Mouse (Mus musculus) liver, embryonic 15.5 days (tissue): Measurements from ENCODE around the gene Serac1. TPM values are rescaled to one million over a fixed set of nuclear protein-coding genes. Genes with fewer than 3 reads are reported as not detected.

Experiments used
- ATAC-seq: fragments of 200-750 bp; cut with Nextera tagmentation; 2 replicates; pipeline ENCODE4 v1.8.0; 2017; ENCODE audit warnings: moderate number of reproducible peaks, mild to moderate bottlenecking, moderate library complexity; ENCODE audit not compliant: insufficient read depth
- H3K27ac ChIP-seq: fragments of 300-500 bp; sonication (generic); replicated peaks from 2 replicates; pipeline ENCODE4 v1.5.1; 2015; ENCODE audit warnings: mild to moderate bottlenecking, inconsistent platforms
- H3K27me3 ChIP-seq: fragments of 300-500 bp; sonication (generic); 2 replicates; pipeline ENCODE4 v1.6.1; 2015; ENCODE audit warnings: mild to moderate bottlenecking, inconsistent platforms
- H3K36me3 ChIP-seq: fragments of 300-500 bp; sonication (generic); replicated peaks from 2 replicates; pipeline ENCODE4 v1.6.1; 2015; ENCODE audit warnings: moderate library complexity, mild to moderate bottlenecking, inconsistent platforms
- H3K4me1 ChIP-seq: fragments of 300-500 bp; sonication (generic); replicated peaks from 2 replicates; pipeline ENCODE4 v1.6.1; 2015; ENCODE audit warnings: inconsistent platforms
- H3K4me2 ChIP-seq: fragments of 300-500 bp; sonication (generic); 2 replicates; pipeline ENCODE4 v1.6.1; 2015; ENCODE audit warnings: moderate library complexity, mild to moderate bottlenecking, inconsistent platforms
- H3K4me3 ChIP-seq: fragments of 300-500 bp; sonication (generic); replicated peaks from 2 replicates; pipeline ENCODE4 v1.5.1; 2015; ENCODE audit warnings: mild to moderate bottlenecking, inconsistent platforms
- H3K9ac ChIP-seq: fragments of 300-500 bp; sonication (generic); 2 replicates; pipeline ENCODE4 v1.6.1; 2015; ENCODE audit warnings: moderate library complexity, mild to moderate bottlenecking, inconsistent platforms
- H3K9me3 ChIP-seq: fragments of 300-500 bp; sonication (generic); replicated peaks from 2 replicates; pipeline ENCODE4 v1.6.1; 2016; ENCODE audit warnings: inconsistent platforms
- WGBS: fragments of 180-500 bp; shearing (Covaris S2); methylation state at CpG from one replicate; pipeline ENCODE4 v1.1.7; 2015; ENCODE audit warnings: mixed read lengths; ENCODE audit not compliant: insufficient replicate concordance; 5-methylcytosine and 5-hydroxymethylcytosine counted together
- polyA plus RNA-seq: library from polyadenylated mRNA; unstranded; fragments of >200 nt; fragmentation: Nextera tagmentation; extraction: Ambion mirVana; gene quantifications from 2 replicates; pipeline ENCODE4 v1.2.1, GENCODE M21; 2015

The Serac1 gene
- polyA plus RNA-seq, 1 experiment from 2014 or later, result 1.0 TPM

GRCm38 (mm10) chr17:6005246-6005637, 74.3 kb downstream of the Serac1 start:
- 17% methylated on average over 14 of the region's 14 CpGs for WGBS
- Histone ChIP-seq H3K27me3 (no peaks in the 10 kb centered on the region), H3K4me2 (peak overlapping the region; percentile 20; the same call in 1 of the 2 replicates), H3K4me1 (peaks cover 20% of the 10 kb centered on the region), H3K9me3 (no peaks in the 10 kb centered on the region), H3K9ac (no peak overlapping the region), H3K36me3 (no peaks in the 10 kb centered on the region; the same call in 1 of the 2 replicates), H3K27ac (no peak overlapping the region), H3K4me3 (no peak overlapping the region)
- ATAC-seq, result peak; percentile 72

GRCm38 (mm10) chr17:6003661-6004060, 75.9 kb downstream of the Serac1 start:
- H3K4me2 ChIP-seq, result no peak overlapping the region
- H3K9me3 ChIP-seq, result no peaks in the 10 kb centered on the region
- peaks cover 20% of the 10 kb centered on the region for H3K4me1 ChIP-seq
- H3K27me3 ChIP-seq, result no peaks in the 10 kb centered on the region
- no peak overlapping the region for H3K4me3 ChIP-seq
- WGBS, result 43% methylated on average over 6 of the region's 6 CpGs
- H3K27ac ChIP-seq, result no peak overlapping the region
- ATAC-seq, result no peak
- no peak overlapping the region for H3K9ac ChIP-seq
- H3K36me3 ChIP-seq, result no peaks in the 10 kb centered on the region; the same call in 1 of the 2 replicates

DNA sequence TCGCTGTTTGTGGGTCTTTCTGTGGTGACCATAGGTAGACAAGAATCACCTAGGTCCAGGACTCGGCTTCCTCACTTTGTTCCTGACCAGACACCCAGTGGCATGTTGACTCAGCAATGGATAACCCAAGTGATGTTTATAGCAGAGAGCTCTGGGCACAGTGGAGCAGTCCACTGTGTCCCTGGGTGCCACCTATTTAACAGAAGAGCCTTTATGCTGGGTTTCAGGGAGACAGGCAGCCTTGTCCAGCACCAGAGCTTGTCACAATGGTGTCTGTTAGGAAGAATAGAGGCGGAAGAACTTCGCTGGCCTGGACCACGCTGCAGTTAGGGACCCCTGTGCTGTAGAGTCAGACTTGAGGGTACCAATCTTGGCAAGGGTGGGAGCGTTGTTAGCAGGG, 77.0 kb downstream of the Serac1 start:
- H3K27me3 ChIP-seq, result no peaks in the 10 kb centered on the region
- 74% methylated on average over 6 of the region's 6 CpGs for WGBS
- no peaks in the 10 kb centered on the region; the same call in 1 of the 2 replicates for H3K36me3 ChIP-seq
- no peak overlapping the region for H3K9ac ChIP-seq
- ATAC-seq, result no peak
- peaks cover 20% of the 10 kb centered on the region for H3K4me1 ChIP-seq
- H3K4me3 ChIP-seq, result no peak overlapping the region
- no peaks in the 10 kb centered on the region for H3K9me3 ChIP-seq
- H3K27ac ChIP-seq, result no peak overlapping the region
- no peak overlapping the region for H3K4me2 ChIP-seq

- H3K27ac ChIP-seq, result no peak overlapping the region
These were observed 77.7 kb downstream of the Serac1 start for GRCm38 (mm10) chr17:6001836-6002235.

GRCm38 (mm10) chr17:6001389-6001788, 78.2 kb downstream of the Serac1 start:
- H3K9ac ChIP-seq, result no peak overlapping the region
- H3K4me1 ChIP-seq, result peaks cover 16% of the 10 kb centered on the region
- H3K27me3 ChIP-seq, result no peaks in the 10 kb centered on the region
- no peak overlapping the region for H3K4me3 ChIP-seq
- no peaks in the 10 kb centered on the region for H3K9me3 ChIP-seq
- no peak overlapping the region for H3K27ac ChIP-seq
- no peaks in the 10 kb centered on the region; the same call in 1 of the 2 replicates for H3K36me3 ChIP-seq
- 25% methylated on average over 6 of the region's 6 CpGs for WGBS
- H3K4me2 ChIP-seq, result no peak overlapping the region
- ATAC-seq, result no peak

More at GRCm38 (mm10) chr17:6001836-6002235, 77.7 kb downstream of the Serac1 start:
- Histone ChIP-seq H3K9me3 (no peaks in the 10 kb centered on the region), H3K9ac (no peak overlapping the region), H3K36me3 (no peaks in the 10 kb centered on the region; the same call in 1 of the 2 replicates), H3K4me2 (no peak overlapping the region), H3K4me3 (no peak overlapping the region), H3K4me1 (peaks cover 17% of the 10 kb centered on the region), H3K27me3 (no peaks in the 10 kb centered on the region)
- ATAC-seq, result no peak
- 28% methylated on average over 7 of the region's 7 CpGs for WGBS

- H3K4me2 ChIP-seq, result no peak overlapping the region
- WGBS, result 66% methylated on average over 8 of the region's 8 CpGs
- no peak overlapping the region for H3K27ac ChIP-seq
- no peak overlapping the region for H3K4me3 ChIP-seq
- H3K36me3 ChIP-seq, result no peaks in the 10 kb centered on the region; the same call in 1 of the 2 replicates
- peaks cover 11% of the 10 kb centered on the region for H3K4me1 ChIP-seq
- ATAC-seq, result no peak
- H3K27me3 ChIP-seq, result no peaks in the 10 kb centered on the region
- H3K9ac ChIP-seq, result no peak overlapping the region
- H3K9me3 ChIP-seq, result no peaks in the 10 kb centered on the region
These were observed 78.6 kb downstream of the Serac1 start for GRCm38 (mm10) chr17:6000864-6001319.

DNA sequence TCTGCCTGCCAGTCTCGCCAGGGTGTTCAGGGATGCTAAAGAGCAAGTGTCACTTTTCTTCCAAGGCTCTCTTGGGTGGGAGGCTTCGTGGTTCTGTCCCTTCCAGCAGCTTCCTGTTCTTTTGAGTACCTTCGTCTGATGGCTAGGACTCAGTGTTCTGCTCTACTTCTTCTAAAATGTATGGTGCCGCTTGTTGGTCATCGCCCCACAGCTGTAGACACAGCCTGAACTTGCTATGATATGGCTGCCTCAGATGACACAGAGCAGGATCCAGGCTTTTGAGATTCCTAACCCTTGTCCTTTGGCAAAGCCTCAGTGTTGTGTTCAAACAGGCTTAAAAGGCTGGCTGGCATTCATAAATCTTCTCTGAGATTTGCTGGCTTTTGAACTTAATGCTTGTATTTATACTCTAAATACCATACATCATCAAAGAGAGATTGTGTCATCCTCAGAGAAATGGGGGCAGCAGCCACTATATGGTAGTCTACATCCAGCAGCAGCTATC, 80.5 kb downstream of the Serac1 start:
- WGBS, result 43% methylated on average over 5 of the region's 5 CpGs
- no peaks in the 10 kb centered on the region; the same call in 1 of the 2 replicates for H3K36me3 ChIP-seq
- H3K27ac ChIP-seq, result no peak overlapping the region
- no peak overlapping the region for H3K4me3 ChIP-seq
- no peaks in the 10 kb centered on the region for H3K4me1 ChIP-seq
- H3K9ac ChIP-seq, result no peak overlapping the region
- no peak overlapping the region for H3K4me2 ChIP-seq
- H3K9me3 ChIP-seq, result no peaks in the 10 kb centered on the region
- H3K27me3 ChIP-seq, result no peaks in the 10 kb centered on the region
- no peak for ATAC-seq

GRCm38 (mm10) chr17:5998235-5998500, 81.4 kb downstream of the Serac1 start:
- Histone ChIP-seq H3K4me1 (no peaks in the 10 kb centered on the region), H3K27ac (no peak overlapping the region), H3K9me3 (no peaks in the 10 kb centered on the region), H3K4me2 (no peak overlapping the region), H3K4me3 (no peak overlapping the region), H3K36me3 (no peaks in the 10 kb centered on the region), H3K9ac (no peak overlapping the region), H3K27me3 (no peaks in the 10 kb centered on the region)
- ATAC-seq, result no peak

GRCm38 (mm10) chr17:5997380-5998234, 81.9 kb downstream of the Serac1 start:
- no peak overlapping the region for H3K4me2 ChIP-seq
- H3K4me3 ChIP-seq, result no peak overlapping the region
- H3K27me3 ChIP-seq, result no peaks in the 10 kb centered on the region
- no peak overlapping the region for H3K27ac ChIP-seq
- H3K36me3 ChIP-seq, result no peaks in the 10 kb centered on the region
- no peak for ATAC-seq
- H3K4me1 ChIP-seq, result no peaks in the 10 kb centered on the region
- no peaks in the 10 kb centered on the region for H3K9me3 ChIP-seq
- 58% methylated on average over 16 of the region's 16 CpGs for WGBS
- H3K9ac ChIP-seq, result no peak overlapping the region

DNA sequence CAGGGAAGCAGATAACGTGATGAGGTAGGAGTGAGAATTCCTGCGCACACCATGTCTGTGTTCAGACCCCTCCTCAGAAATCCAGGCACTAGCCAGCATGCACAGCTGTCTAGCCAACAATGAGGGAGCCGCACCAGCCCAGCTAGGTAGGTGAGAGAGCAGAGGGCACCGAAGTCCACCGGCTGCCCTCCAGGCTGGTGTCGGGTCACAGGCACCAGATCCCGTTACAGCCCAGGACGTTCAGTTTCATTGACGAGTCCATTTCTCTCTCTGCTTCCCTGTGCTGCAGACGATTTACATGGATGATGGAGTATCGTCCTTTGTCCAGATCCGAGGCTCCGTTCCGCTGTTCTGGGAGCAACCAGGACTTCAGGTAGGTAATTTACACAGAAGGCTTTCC, 83.0 kb downstream of the Serac1 start:
- ATAC-seq, result no peak
- Histone ChIP-seq H3K4me3 (no peak overlapping the region), H3K4me1 (no peaks in the 10 kb centered on the region), H3K36me3 (no peaks in the 10 kb centered on the region), H3K9me3 (no peaks in the 10 kb centered on the region), H3K4me2 (no peak overlapping the region), H3K9ac (no peak overlapping the region), H3K27ac (no peak overlapping the region), H3K27me3 (no peaks in the 10 kb centered on the region)
- WGBS, result 79% methylated on average over 14 of the region's 14 CpGs

- no peak for ATAC-seq
- H3K4me2 ChIP-seq, result no peak overlapping the region
- no peaks in the 10 kb centered on the region for H3K4me1 ChIP-seq
- WGBS, result 55% methylated on average over 6 of the region's 6 CpGs
- no peaks in the 10 kb centered on the region for H3K9me3 ChIP-seq
- H3K27ac ChIP-seq, result no peak overlapping the region
- H3K4me3 ChIP-seq, result no peak overlapping the region
- H3K27me3 ChIP-seq, result no peaks in the 10 kb centered on the region
- no peak overlapping the region for H3K9ac ChIP-seq
- H3K36me3 ChIP-seq, result no peaks in the 10 kb centered on the region
These were observed 84.9 kb downstream of the Serac1 start for GRCm38 (mm10) chr17:5994606-5995005.
